Mouse (Mus musculus) G1E (cell line): Measurements from ENCODE around the gene Rapgef5.

Source experiments
- CTCF ChIP-seq: IDR thresholded peaks from 2 replicates; pipeline ENCODE4 v1.5.1; 2012; ENCODE audit warnings: low read depth, low read length, inconsistent platforms, mixed read lengths
- GATA1 ChIP-seq: IDR thresholded peaks from 2 replicates; pipeline ENCODE4 v1.6.1; 2012; ENCODE audit warnings: borderline replicate concordance, low read length, inconsistent platforms, mixed read lengths
- TAL1 ChIP-seq: conservative IDR thresholded peaks from 2 replicates; pipeline ENCODE4 v1.6.1; 2012; ENCODE audit warnings: low read depth, low read length, inconsistent platforms, mixed read lengths

GRCm38 (mm10) chr12:117756010-117756409 lies 239.7 kb downstream of the Rapgef5 start:
- TF ChIP-seq CTCF (no peak), GATA1 (no peak), TAL1 (no peak)
